Mouse (Mus musculus) duodenum, adult 2 months (tissue): ENCODE data around the gene Aif1l. TPM values are rescaled to one million over a fixed set of nuclear protein-coding genes. Genes with fewer than 3 reads are reported as not detected.

ENCODE experiments used
- polyA plus RNA-seq: library from polyadenylated mRNA; depleted of rRNA; stranded (reverse); fragments of >200 nt; gene quantifications from 2 replicates; pipeline ENCODE4 v1.2.3, GENCODE M21; 2012; ENCODE audit warnings: low replicate concordance; rRNA removed

The Aif1l gene
- 0.31 and 1.3 TPM in 2 replicates for polyA plus RNA-seq

DNA sequence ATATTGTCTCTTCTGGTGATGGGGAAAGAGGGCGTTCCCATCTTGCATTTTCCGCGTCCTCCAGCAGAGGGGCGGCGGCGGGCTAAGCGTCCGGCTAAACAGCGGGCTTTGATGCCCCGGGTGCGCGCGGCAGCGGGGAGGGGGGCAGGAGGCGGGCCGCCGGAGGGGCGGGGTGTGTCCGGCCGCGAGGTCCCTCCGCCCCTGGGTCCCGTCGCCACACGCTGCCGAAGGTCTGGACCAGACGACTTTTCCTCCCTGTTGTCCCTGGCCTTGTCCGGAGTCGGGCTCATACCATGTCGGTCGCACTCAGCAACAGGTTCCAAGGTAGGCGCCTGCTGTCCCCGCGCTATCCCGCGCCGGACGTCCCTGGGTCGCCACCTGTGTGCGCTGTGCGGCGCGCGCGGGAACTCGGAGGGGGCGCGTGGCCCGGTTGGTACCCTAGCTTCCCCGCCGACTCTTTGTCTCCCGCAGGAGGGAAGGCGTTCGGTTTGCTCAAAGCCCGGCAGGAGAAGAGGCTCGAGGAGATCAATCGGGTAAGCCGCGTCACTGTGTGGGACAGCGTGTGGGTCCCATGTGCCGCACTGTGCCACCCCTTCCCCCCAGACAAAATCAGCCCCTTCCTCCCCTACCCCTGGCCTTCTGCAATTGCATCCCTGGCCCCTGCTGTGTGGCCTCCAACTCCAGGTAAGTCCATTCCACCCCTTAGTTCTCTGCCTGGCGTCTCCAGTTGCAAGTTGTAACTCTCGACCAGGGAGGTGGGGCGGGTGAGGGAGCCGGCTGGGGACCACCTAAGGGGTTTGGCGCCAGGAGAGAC, at the start of gene Aif1l:
Aif1l (plus strand) TSS at position 82 of the 814 bp plus-strand sequence.

DNA sequence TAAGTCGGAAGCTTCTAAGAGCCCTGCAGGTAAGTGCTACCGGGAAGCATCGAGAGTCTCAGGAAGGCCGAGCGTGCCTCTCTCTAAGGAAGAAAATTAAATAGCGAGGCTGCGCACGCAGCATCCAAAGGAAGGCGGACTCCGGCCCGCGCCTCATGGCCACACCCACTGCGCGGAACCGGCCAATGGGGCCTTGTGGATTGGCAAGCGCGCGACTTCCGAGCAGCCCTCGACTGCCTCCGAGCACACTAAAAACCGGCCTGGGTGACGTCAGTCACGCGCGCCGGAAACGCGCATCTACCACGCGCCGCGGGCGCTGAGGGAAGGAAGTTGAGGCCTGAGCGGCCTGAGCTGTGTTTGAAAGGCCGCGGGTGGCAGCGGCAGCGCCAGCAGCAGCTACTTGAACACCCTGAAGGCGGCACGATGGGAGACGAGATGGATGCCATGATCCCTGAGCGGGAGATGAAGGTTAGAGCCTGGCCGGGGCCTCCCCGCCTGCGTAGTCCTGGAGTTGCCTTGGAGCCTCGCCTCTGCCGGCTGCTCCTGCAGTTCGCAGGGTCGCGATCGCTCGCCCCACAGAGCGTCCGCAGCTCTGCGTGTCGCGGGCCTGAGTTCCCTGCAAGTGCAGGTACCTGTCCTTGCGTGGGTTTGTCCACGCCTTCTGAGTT, 24.3 kb downstream of the Aif1l start, which contains the start of gene Nup214:
Nup214 (plus strand) TSS at position 296 of the 668 bp plus-strand sequence.

Other genes with a start within 250 kb of the Aif1l start
- gene Qrfp, start 139.6 kb upstream of the Aif1l start, polyA plus RNA-seq, result 0.07 and 0.17 TPM in 2 replicates
- gene Fibcd1, start 104.1 kb upstream of the Aif1l start, polyA plus RNA-seq, result 0.36 and 0.63 TPM in 2 replicates
- gene Lamc3, start 62.8 kb upstream of the Aif1l start, polyA plus RNA-seq, result 2.3 TPM in 2 replicates
- 17.2 and 18.9 TPM in 2 replicates for gene Nup214, start 24.3 kb downstream of the Aif1l start, polyA plus RNA-seq
- 11.9 and 14.6 TPM in 2 replicates for gene Fam78a, start 134.7 kb downstream of the Aif1l start, polyA plus RNA-seq
- 4.6 and 5.2 TPM in 2 replicates for gene Plpp7, start 145.4 kb downstream of the Aif1l start, polyA plus RNA-seq
- 11.5 and 21.9 TPM in 2 replicates for gene Prrc2b, start 200.9 kb downstream of the Aif1l start, polyA plus RNA-seq